Mouse (Mus musculus) natural killer cell, adult 2 months (primary cell): ENCODE measurements around the gene Prkce.
A peak's percentile ranks its signal among the peaks of the same experiment; 100 is the strongest.

Experiments
- DNase-seq, 2 experiments: peaks; one replicate each; pipeline ENCODE4 v3.0.0; 2022; ENCODE audit warnings: low spot score in 2 of 2

The Prkce gene

GRCm38 (mm10) chr17:86414608-86415007 lies 247.0 kb downstream of the Prkce start:
- DNase-seq = no peak

- no peak for DNase-seq
Observed at GRCm38 (mm10) chr17:86415989-86416388, 248.4 kb downstream of the Prkce start.

GRCm38 (mm10) chr17:86418334-86418733 lies 250.7 kb downstream of the Prkce start:
- no peak for DNase-seq

GRCm38 (mm10) chr17:86419199-86419598 lies 251.6 kb downstream of the Prkce start:
- no peak for DNase-seq

GRCm38 (mm10) chr17:86420646-86421338 lies 253.2 kb downstream of the Prkce start:
- no peak for DNase-seq

- DNase-seq = no peak
Observed at GRCm38 (mm10) chr17:86422023-86422422, 254.4 kb downstream of the Prkce start.

GRCm38 (mm10) chr17:86429877-86430276 lies 262.3 kb downstream of the Prkce start:
- no peak for DNase-seq

GRCm38 (mm10) chr17:86433117-86433516 lies 265.5 kb downstream of the Prkce start:
- no peak for DNase-seq

GRCm38 (mm10) chr17:86433813-86434212 lies 266.2 kb downstream of the Prkce start:
- DNase-seq = no peak

- no peak for DNase-seq
Observed at GRCm38 (mm10) chr17:86434781-86435180, 267.2 kb downstream of the Prkce start.

GRCm38 (mm10) chr17:86435570-86435969 lies 268.0 kb downstream of the Prkce start:
- no peak for DNase-seq

GRCm38 (mm10) chr17:86435984-86436383 lies 268.4 kb downstream of the Prkce start:
- DNase-seq = no peak

GRCm38 (mm10) chr17:86436583-86437370 lies 269.2 kb downstream of the Prkce start:
- peak in 1 of 2 experiments; percentile 23 for DNase-seq

GRCm38 (mm10) chr17:86437516-86438277 lies 270.1 kb downstream of the Prkce start:
- peak; percentile 21 to 52 for DNase-seq

GRCm38 (mm10) chr17:86438278-86438661 lies 270.7 kb downstream of the Prkce start:
- DNase-seq = no peak

- DNase-seq = no peak
Observed at GRCm38 (mm10) chr17:86438763-86439162, 271.2 kb downstream of the Prkce start.

- no peak for DNase-seq
Observed at GRCm38 (mm10) chr17:86441098-86441497, 273.5 kb downstream of the Prkce start.

- no peak for DNase-seq
Observed at GRCm38 (mm10) chr17:86443886-86444285, 276.3 kb downstream of the Prkce start.

- peak; percentile 91 to 94 for DNase-seq
Observed at GRCm38 (mm10) chr17:86444578-86445419, 277.2 kb downstream of the Prkce start.

- no peak for DNase-seq
Observed at GRCm38 (mm10) chr17:86445420-86445720, 277.8 kb downstream of the Prkce start.

GRCm38 (mm10) chr17:86445900-86446299 lies 278.3 kb downstream of the Prkce start:
- peak in 1 of 2 experiments; percentile 44 for DNase-seq
